Mouse (Mus musculus): ENCODE measurements around the gene Tceal1.

The Tceal1 gene

GRCm38 (mm10) chrX:136755464-136755863 lies 47.7 kb downstream of the Tceal1 start:
- DNase-seq (ENCODE audit: low spot score) = no peak

Measured in ovary, postnatal 14 days (tissue).